Mouse (Mus musculus) spleen, adult 2 months (tissue): Measurements from ENCODE around the gene Cdiptos. TPM values are rescaled to one million over a fixed set of nuclear protein-coding genes. Genes with fewer than 3 reads are reported as not detected.

Experiments used
- DNase-seq, 2 experiments: peaks; one replicate each; pipeline versions ENCODE4 v3.0.0 to v3.0.0-alpha.2; 2012 to 2021; ENCODE audit warnings: low spot score in 2 of 2, low read depth in 1 of 2
- H3K27ac ChIP-seq: fragments of 200-500 bp; 2 replicates; pipeline ENCODE4 v1.5.1; 2012; ENCODE audit warnings: low read length, inconsistent platforms; ENCODE audit not compliant: insufficient read depth
- H3K27me3 ChIP-seq: fragments of 200-500 bp; 2 replicates; pipeline ENCODE4 v1.6.1; 2012; ENCODE audit warnings: mild to moderate bottlenecking, moderate library complexity, low read length, inconsistent platforms; ENCODE audit not compliant: control insufficient read depth, insufficient read depth
- H3K36me3 ChIP-seq: fragments of 200-500 bp; 2 replicates; pipeline ENCODE4 v1.6.1; 2012; ENCODE audit warnings: mild to moderate bottlenecking, low read length, inconsistent platforms; ENCODE audit not compliant: control insufficient read depth, insufficient read depth
- H3K4me1 ChIP-seq: fragments of 200-500 bp; 2 replicates; pipeline ENCODE4 v1.6.1; 2011; ENCODE audit warnings: inconsistent platforms; ENCODE audit not compliant: control insufficient read depth, insufficient read depth, insufficient read length
- H3K4me3 ChIP-seq: fragments of 200-500 bp; 2 replicates; pipeline ENCODE4 v1.5.1; 2011; ENCODE audit warnings: mild to moderate bottlenecking, inconsistent platforms; ENCODE audit not compliant: insufficient read depth, insufficient read length; ENCODE audit errors: extremely low read depth
- CTCF ChIP-seq: fragments of 200-500 bp; IDR thresholded peaks from 2 replicates; pipeline ENCODE4 v1.5.1; 2011; ENCODE audit warnings: mild to moderate bottlenecking, inconsistent platforms; ENCODE audit not compliant: insufficient read depth, insufficient read length, insufficient replicate concordance; ENCODE audit errors: extremely low read depth
- POLR2A ChIP-seq: fragments of 200-500 bp; IDR thresholded peaks from 2 replicates; pipeline ENCODE4 v1.6.1; 2011; ENCODE audit warnings: low read depth, low read length, inconsistent platforms
- WGBS: fragments of 180-500 bp; shearing (Covaris S2); methylation state at CpG from one replicate; pipeline ENCODE4 v1.1.7; 2018; 5-methylcytosine and 5-hydroxymethylcytosine counted together
- polyA plus RNA-seq: library from polyadenylated mRNA; depleted of rRNA; stranded (reverse); fragments of >200 nt; gene quantifications from 2 replicates; pipeline ENCODE4 v1.2.3, GENCODE M21; 2012

Gene Cdiptos
- polyA plus RNA-seq, 1 experiment: 0.71 TPM

- no peaks in the 10 kb centered on the region for H3K27me3 ChIP-seq
- peak within 1 kb of the TSS; percentile 72 for H3K4me3 ChIP-seq
- DNase-seq: peak; percentile 57
- TF ChIP-seq POLR2A (no peak), CTCF (no peak)
- peak within 1 kb of the TSS; percentile 89 for H3K27ac ChIP-seq
- 2% methylated on average over 11 of the region's 11 CpGs for whole genome bisulfite sequencing
- peaks cover 2% of the 10 kb centered on the region; the same call in 1 of the 2 replicates for H3K36me3 ChIP-seq
- H3K4me1 ChIP-seq: peaks cover 7% of the 10 kb centered on the region; the same call in 1 of the 2 replicates
Measured at GRCm38 (mm10) chr7:127014320-127014719, 38.4 kb upstream of the Cdiptos start, which contains the start of gene Mvp. Gene Mvp, minus strand, starts transcription at chr7:127014621.

- Histone ChIP-seq H3K27me3 (no peaks in the 10 kb centered on the region), H3K36me3 (peaks cover 2% of the 10 kb centered on the region; the same call in 1 of the 2 replicates), H3K4me1 (peaks cover 16% of the 10 kb centered on the region; the same call in 1 of the 2 replicates), H3K27ac (no peak overlapping the region), H3K4me3 (no peak overlapping the region)
- TF ChIP-seq POLR2A (no peak), CTCF (no peak)
- WGBS: 86% methylated on average over 6 of the region's 6 CpGs
- no peak for DNase-seq
Measured at GRCm38 (mm10) chr7:127013385-127013784, 37.5 kb upstream of the Cdiptos start.

DNA sequence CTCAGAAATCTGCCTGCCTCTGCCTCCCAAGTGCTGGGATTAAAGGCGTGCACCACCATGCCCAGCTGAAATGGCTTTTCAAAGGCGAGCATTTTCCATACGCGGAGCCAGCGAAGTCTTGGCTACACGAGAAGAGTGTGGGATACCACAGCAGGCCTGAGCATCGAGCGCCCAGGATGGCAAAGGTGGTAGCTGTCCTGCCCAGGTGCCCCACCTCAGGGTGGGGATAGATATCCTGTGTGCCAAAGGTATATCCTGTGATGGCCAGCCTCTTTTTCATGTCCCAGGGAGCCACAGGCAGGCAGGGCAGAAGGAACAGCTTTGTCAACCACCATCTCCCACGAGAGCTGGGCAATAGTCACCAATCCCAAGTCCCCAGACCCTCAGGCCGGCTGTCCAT, 36.9 kb upstream of the Cdiptos start:
- Histone ChIP-seq H3K36me3 (peaks cover 2% of the 10 kb centered on the region; the same call in 1 of the 2 replicates), H3K27ac (no peak overlapping the region), H3K4me3 (no peak overlapping the region), H3K4me1 (peaks cover 18% of the 10 kb centered on the region; the same call in 1 of the 2 replicates), H3K27me3 (no peaks in the 10 kb centered on the region)
- TF ChIP-seq CTCF (no peak), POLR2A (no peak)
- WGBS: 92% methylated on average over 10 of the region's 10 CpGs
- no peak for DNase-seq

DNA sequence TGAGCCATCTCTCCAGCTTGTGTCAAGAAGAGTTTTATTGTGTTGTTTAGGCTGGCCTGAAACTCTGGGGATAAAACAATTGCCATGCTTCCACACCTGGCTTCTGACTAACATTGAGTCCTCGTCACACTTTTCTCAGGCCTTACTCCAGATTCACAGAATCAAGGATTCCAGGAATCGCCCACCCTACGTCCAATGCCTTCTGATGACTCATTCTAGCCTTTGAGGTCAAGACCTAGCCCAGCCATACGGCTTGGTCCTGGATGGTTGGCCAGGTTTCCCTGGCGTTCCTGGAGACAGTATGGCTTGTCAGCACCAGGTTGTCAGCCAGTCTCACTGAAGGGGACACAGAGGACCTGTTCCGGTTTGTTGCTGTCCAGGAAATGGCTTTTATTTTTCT, 36.5 kb upstream of the Cdiptos start:
- Histone ChIP-seq H3K36me3 (peaks cover 2% of the 10 kb centered on the region; the same call in 1 of the 2 replicates), H3K4me1 (peaks cover 18% of the 10 kb centered on the region; the same call in 1 of the 2 replicates), H3K27me3 (no peaks in the 10 kb centered on the region), H3K27ac (no peak overlapping the region), H3K4me3 (no peak overlapping the region)
- DNase-seq: no peak
- TF ChIP-seq POLR2A (no peak), CTCF (no peak)
- WGBS: 92% methylated on average over 6 of the region's 6 CpGs

- no peak overlapping the region for H3K4me3 ChIP-seq
- H3K27me3 ChIP-seq: no peaks in the 10 kb centered on the region
- H3K36me3 ChIP-seq: peaks cover 2% of the 10 kb centered on the region; the same call in 1 of the 2 replicates
- H3K4me1 ChIP-seq: peaks cover 18% of the 10 kb centered on the region; the same call in 1 of the 2 replicates
- H3K27ac ChIP-seq: no peak overlapping the region
- no peak for DNase-seq
- 86% methylated on average over 2 of the region's 2 CpGs for WGBS
- TF ChIP-seq POLR2A: no peak
Measured at GRCm38 (mm10) chr7:127011717-127012116, 35.8 kb upstream of the Cdiptos start.

GRCm38 (mm10) chr7:127011051-127011450, 35.2 kb upstream of the Cdiptos start:
- TF ChIP-seq CTCF: no peak
- no peak for TF ChIP-seq POLR2A
- Histone ChIP-seq H3K27me3 (no peaks in the 10 kb centered on the region), H3K27ac (no peak overlapping the region), H3K4me1 (peaks cover 18% of the 10 kb centered on the region; the same call in 1 of the 2 replicates), H3K4me3 (no peak overlapping the region), H3K36me3 (peaks cover 2% of the 10 kb centered on the region; the same call in 1 of the 2 replicates)
- no peak for DNase-seq
- WGBS: 91% methylated on average over 2 of the region's 2 CpGs

DNA sequence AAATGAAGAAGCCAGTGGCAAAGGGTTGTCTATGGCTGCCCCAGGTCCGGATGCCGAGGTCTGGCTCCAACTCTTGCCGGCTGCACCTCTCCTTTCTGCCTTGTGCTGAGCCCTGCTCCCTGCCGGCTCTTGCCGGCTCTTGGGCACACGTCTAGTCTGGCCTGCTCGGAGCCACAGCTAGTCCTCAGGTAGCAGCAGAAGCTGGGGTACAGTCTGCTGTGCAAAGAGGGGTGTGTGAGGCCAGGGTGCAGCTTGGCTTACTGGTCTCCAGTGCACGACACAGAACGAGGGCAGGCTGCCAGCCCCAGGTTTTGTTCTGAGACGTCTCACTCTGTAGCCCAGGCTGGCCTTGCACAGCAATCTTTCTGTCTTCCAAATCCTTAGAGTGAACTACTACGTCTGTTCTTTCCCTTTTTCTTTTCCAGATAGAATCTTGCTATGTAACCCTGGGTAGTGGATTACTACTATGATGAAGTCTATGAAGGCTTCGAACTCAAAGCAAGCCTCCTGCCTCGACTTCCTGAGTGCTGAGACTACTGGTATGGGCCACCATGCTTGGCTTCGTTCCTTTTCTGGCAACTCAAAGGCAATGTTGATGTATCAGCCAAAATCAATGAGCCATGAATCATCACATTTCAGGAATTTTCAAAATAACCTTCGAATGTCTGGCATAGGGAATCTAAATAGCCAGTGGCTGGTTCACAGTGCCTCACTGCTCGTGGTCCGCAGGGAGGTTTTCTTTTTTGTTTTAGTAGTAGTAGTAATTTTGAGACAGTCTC, 33.6 kb upstream of the Cdiptos start:
- TF ChIP-seq POLR2A (no peak), CTCF (no peak)
- DNase-seq: no peak
- Histone ChIP-seq H3K4me3 (no peak overlapping the region), H3K27ac (peak overlapping the region; percentile 70; the same call in 1 of the 2 replicates), H3K27me3 (no peaks in the 10 kb centered on the region), H3K4me1 (peaks cover 18% of the 10 kb centered on the region; the same call in 1 of the 2 replicates), H3K36me3 (no peaks in the 10 kb centered on the region)
- WGBS: 79% methylated on average over 17 of the region's 17 CpGs
